Mouse (Mus musculus) gastrocnemius, adult 8-10 months (tissue): ENCODE data around the gene Oip5. TPM values are rescaled to one million over a fixed set of nuclear protein-coding genes. Genes with fewer than 3 reads are reported as not detected.

Experiments used
- DNase-seq, 2 experiments: peaks; one replicate each; pipeline ENCODE4 v3.0.0; 2022; ENCODE audit warnings: low spot score in 2 of 2
- total RNA-seq, 4 experiments: library from RNA; stranded (reverse); gene quantifications; 2 replicates each; pipeline ENCODE4 v1.2.4; 2022

The Oip5 gene
- total RNA-seq, 4 experiments from 2014 or later = 0.27 TPM; not detected in 3

- DNase-seq = peak; percentile 36 to 42
Observed at GRCm38 (mm10) chr2:119587383-119587782, 30.9 kb downstream of the Oip5 start.

DNA sequence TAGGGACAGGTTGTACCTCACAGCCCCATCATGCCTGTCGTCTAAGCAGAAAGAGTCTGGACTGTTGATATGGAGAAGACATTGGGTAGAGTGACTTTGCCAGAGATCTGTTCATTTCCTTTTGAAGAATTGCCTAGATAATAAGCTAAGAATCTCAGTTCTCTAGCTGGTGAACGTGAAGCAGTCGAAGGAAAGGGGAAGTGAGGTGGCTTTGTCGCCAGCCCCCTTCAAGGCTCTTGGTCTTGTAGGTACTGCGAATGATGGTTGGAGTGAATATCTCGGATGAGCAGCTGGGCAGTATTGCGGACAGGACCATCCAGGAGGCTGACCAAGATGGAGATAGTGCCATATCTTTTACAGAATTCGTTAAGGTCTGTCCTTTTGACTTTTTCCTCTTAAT, 34.0 kb downstream of the Oip5 start:
- no peak for DNase-seq

DNA sequence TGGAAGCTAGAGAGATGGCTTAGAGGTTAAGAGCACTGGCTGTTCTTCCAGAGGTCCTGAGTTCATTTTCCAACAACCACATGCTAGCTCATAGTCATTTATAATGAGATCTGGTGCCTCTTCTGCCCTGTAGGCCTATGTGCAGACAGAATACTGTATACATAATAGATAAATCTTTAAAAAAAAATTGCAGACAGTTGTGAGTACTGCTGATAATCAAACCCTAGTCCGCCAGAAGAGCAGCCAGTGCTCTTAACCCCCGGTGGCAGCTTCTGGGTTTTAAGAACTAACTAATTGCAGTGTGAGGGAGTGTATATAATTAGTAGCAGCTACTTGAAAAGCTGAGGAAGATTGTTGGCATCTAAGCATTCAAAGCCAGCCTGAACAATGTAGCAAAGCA, 34.8 kb downstream of the Oip5 start:
- no peak for DNase-seq

DNA sequence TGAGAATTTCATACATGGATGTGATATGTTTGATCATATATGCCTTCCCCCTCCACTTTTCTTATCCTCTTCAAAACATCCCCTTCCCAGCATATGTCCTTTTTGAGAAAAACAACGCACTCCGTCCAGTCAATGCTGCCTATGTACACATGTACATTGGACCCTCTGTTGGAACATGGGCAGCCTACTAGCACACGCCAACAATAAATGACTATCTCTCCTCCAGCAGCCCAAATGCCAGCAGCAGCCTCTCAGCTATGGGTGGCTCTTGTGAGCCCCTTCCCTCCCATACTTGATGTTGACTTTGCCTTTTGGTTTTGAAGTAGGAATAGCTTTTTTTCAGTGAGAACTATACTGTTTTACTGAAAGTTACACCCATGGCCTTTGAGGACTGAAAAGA, 36.7 kb downstream of the Oip5 start:
- DNase-seq = no peak

DNA sequence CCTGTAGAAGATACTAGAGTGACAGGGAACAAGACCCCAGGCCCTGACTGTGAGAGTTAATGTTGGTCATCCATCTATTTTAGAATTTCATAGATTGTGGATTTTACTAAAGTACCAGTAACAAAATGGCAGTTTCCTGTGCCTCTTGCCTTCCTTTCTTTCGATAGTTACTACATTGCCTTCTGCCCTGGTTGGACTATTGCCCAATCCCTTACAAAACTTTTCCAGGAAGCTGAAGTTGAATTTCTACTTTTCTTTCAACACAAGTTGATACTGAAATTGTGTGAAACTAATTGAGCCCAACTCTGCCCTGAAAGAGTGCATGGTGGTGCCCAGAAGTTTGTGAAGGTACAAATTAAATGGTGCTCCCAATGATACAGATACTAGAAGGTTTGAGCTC, 45.8 kb downstream of the Oip5 start:
- no peak for DNase-seq

- DNase-seq = no peak
Observed at GRCm38 (mm10) chr2:119566182-119566855, 52.0 kb downstream of the Oip5 start.

DNA sequence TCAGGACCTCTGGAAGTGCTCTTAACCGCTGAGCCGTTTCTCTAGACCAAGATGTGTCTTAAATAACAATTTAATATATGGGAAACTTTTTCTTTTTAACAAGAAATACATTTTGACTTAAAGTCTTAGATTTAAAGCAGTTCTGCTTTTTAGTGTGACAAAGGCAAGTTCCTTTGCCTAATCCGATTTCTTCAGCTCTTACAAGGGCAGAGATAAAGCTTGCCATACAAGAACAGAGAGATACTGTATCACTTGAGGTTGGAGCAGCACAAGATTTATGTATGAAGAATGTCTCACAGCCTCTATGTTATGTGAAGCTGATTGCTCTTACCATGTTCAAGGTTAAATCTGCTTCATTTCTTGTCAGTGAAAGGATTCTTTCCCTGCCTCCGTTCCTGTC, 53.0 kb downstream of the Oip5 start:
- no peak for DNase-seq

DNA sequence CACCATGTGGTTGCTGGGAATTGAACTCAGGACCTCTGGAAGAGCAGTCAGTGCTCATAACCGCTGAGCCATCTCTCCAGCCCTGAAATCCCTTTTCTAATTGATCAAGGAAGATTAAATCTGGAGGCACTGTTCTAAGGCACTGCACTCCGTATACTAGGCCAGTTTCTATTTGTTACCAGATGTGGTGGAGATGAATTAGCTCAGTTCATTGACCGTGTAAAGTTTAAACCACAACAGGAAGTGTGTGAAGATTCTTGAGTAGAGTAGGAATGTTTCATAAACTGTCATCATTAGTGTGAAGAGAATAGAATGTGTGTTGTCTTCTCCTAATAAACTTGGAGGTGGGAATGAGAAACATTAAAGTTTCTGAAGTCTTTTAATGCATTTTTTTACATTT, 56.5 kb downstream of the Oip5 start:
- DNase-seq = no peak

Other genes with a start within 250 kb of the Oip5 start
- 10 to 100 TPM; 11.8 to 15.7 (median 12.6) TPM for gene Ino80, start 140.8 kb downstream of the Oip5 start, total RNA-seq
- 1 to 10 TPM in 3 of 4 experiments, under 1 TPM in 1; 0.85 to 2.0 (median 1.2) TPM for gene Exd1, start 70.8 kb downstream of the Oip5 start, total RNA-seq
- 10 to 100 TPM; 72.7 to 85.9 (median 82.5) TPM for gene Chp1, start 70.8 kb downstream of the Oip5 start, total RNA-seq
- gene Nusap1, start 171 bp downstream of the Oip5 start, total RNA-seq = under 1 TPM in 2 of 4 experiments, not detected in 2; 0.10 to 0.38 TPM
- 10 to 100 TPM; 41.9 to 47.7 (median 45.5) TPM for gene Ndufaf1, start 44.4 kb upstream of the Oip5 start, total RNA-seq
- 10 to 100 TPM; 21.3 to 27.2 (median 24.9) TPM for gene Rtf1, start 56.6 kb upstream of the Oip5 start, total RNA-seq
- not detected for gene Itpka, start 123.9 kb upstream of the Oip5 start, total RNA-seq
- not detected for gene Ltk, start 142.0 kb upstream of the Oip5 start, total RNA-seq
- 10 to 100 TPM; 14.2 to 17.0 (median 16.2) TPM for gene Rpap1, start 169.1 kb upstream of the Oip5 start, total RNA-seq
- under 1 TPM; 0.29 to 0.74 (median 0.46) TPM for gene Tyro3, start 179.3 kb upstream of the Oip5 start, total RNA-seq